9 mouse cellular contexts compared by ENCODE assay signal in the genomic region with DNA sequence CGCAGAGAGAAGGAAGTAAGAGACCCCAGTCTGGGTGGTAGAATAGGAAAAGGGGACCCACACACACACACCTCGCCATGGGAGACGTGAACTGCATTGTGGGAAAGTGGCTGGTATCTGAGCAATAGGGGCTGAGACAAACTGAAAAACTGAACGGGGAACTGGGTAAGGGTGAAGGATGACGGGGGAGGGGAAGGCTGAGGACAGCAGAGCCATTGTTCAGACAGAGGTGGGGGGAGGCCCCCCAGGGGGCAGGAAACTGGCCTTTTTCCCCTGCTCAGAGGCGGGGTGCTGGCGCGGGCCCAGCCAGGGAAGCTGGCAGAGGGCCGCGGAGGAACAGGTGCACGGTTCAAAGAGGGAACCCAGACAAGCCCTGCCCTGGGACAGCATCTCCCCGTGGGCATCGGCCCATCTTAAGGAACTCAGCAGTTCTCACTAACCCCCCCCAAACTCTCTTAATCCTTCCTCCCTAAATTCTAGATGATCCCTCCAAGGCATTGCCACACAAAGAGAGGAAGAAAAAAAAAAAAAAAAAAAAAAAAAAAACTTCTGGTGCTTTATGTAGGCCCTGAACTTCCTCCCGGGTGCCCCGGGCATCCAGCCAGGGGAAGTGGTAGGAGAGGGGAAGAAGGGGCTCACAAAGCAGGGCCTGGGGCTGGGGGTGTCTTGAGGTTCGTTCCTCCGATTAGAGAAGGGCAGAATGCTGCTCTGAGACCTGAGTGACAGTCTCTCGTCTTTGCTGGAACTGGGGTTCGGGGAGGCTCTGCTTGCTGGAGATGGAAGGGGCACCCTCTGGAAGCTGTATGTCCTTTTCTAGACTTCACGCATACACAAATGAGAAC. TPM values are rescaled to one million over a fixed set of nuclear protein-coding genes. Genes with fewer than 3 reads are reported as not detected.
DNase-seq lines count a peak whose midpoint lies in the region; ATAC-seq lines count a peak whose summit lies in the region.
"Had no signal": no experiment of that assay in that cellular context is flagged by ENCODE, and none has a peak within 500 bp of the region (broad histone marks: within the 10 kb centered on the region; RNA-seq: fewer than 3 reads in every experiment).

No protein-coding gene starts in this region.

- ATAC-seq in neural tube, embryonic 11.5 days (ENCODE audit: insufficient read depth, low FRiP score, low TSS enrichment), result peak; percentile 48; the same call in 1 of the 2 replicates
- no peak; the same call in 1 of the 2 replicates for ATAC-seq in heart, embryonic 14.5 days (ENCODE audit: insufficient number of reproducible peaks, insufficient read depth, low FRiP score, low read depth)
- no peak for ATAC-seq in erythroid progenitor cell, adult 5-6 weeks (replicated peaks; ENCODE audit: low FRiP score, poor library complexity, severe bottlenecking)

- DNase-seq in neural tube, embryonic 11.5 days (ENCODE audit: low spot score), result peak; percentile 48
- DNase-seq in neural tube, embryonic 10.5 days (ENCODE audit: extremely low spot score, low spot score), result no peak
- DNase-seq in cerebellum, adult 9-10 months, result peak; percentile 42
- DNase-seq in kidney, postnatal 14 days, result peak; percentile 40
- DNase-seq in lung, postnatal 36 days, result peak; percentile 68
- peak; percentile 48 for DNase-seq in spleen, adult 12 weeks (ENCODE audit: low spot score)

- peak overlapping the region; percentile 28 for H3K9ac ChIP-seq in neural tube, embryonic 11.5 days (ENCODE audit: low read length)
- H3K9ac ChIP-seq in heart, embryonic 14.5 days (ENCODE audit: low read length), result no peak overlapping the region
- H3K9ac ChIP-seq: limb, embryonic 15.5 days had no signal

- no peak overlapping the region for H3K27ac ChIP-seq in neural tube, embryonic 11.5 days (ENCODE audit: low read depth, low read length)
- H3K27ac ChIP-seq in heart, embryonic 14.5 days (replicated peaks in 1 of 2; ENCODE audit: control insufficient read depth in 1 of 2, insufficient read depth in 1 of 2, low read depth in 2 of 2, low read length in 2 of 2), result peak overlapping the region; percentile 6 to 44; a peak in 1 of 4 replicates
- H3K27ac ChIP-seq: limb, embryonic 15.5 days had no signal

- H3K4me2 ChIP-seq in neural tube, embryonic 11.5 days (ENCODE audit: low read depth), result no peak overlapping the region
- H3K4me2 ChIP-seq in heart, embryonic 14.5 days (ENCODE audit: low read length), result peak overlapping the region; percentile 21; the same call in 1 of the 2 replicates
- H3K4me2 ChIP-seq: limb, embryonic 15.5 days had no signal

- no peaks in the 10 kb centered on the region for H3K36me3 ChIP-seq in neural tube, embryonic 11.5 days (ENCODE audit: control insufficient read depth, insufficient read depth, low read length)
- H3K36me3 ChIP-seq in heart, embryonic 14.5 days (ENCODE audit: control insufficient read depth, insufficient read depth, low read length), result no peaks in the 10 kb centered on the region
- H3K36me3 ChIP-seq: limb, embryonic 15.5 days had no signal

- 48% methylated on average over 19 of the region's 20 CpGs for WGBS in neural tube, embryonic 11.5 days
- 38% methylated on average over 19 of the region's 20 CpGs for WGBS in heart, embryonic 14.5 days

- H3K4me3 ChIP-seq in neural tube, embryonic 11.5 days (ENCODE audit: low read depth, low read length), result no peak overlapping the region
- no peak overlapping the region for H3K4me3 ChIP-seq in heart, embryonic 14.5 days (ENCODE audit: control insufficient read depth in 1 of 2, insufficient read depth in 1 of 2, low read depth in 1 of 2, low read length in 2 of 2)
- H3K4me3 ChIP-seq: limb, embryonic 15.5 days had no signal

- H3K4me1 ChIP-seq in neural tube, embryonic 11.5 days (ENCODE audit: control insufficient read depth, insufficient read depth, low read length), result 0 out of 2 replicates have a peak, but pooled peaks cover 2% of the 10 kb centered on the region
- H3K4me1 ChIP-seq in heart, embryonic 14.5 days (ENCODE audit: control insufficient read depth in 2 of 2, insufficient read depth in 2 of 2, low read length in 2 of 2), result peaks cover 7 to 11% of the 10 kb centered on the region in 2 experiments; a peak in 3 of 4 replicates

- no peaks in the 10 kb centered on the region for H3K9me3 ChIP-seq in neural tube, embryonic 11.5 days (ENCODE audit: control insufficient read depth, low read length)
- no peaks in the 10 kb centered on the region for H3K9me3 ChIP-seq in heart, embryonic 14.5 days (ENCODE audit: control insufficient read depth, low read length)
- H3K9me3 ChIP-seq: limb, embryonic 15.5 days had no signal

- no peaks in the 10 kb centered on the region for H3K27me3 ChIP-seq in neural tube, embryonic 11.5 days (ENCODE audit: control insufficient read depth, insufficient read depth, low read length)
- H3K27me3 ChIP-seq in heart, embryonic 14.5 days (ENCODE audit: control insufficient read depth, insufficient read depth, low read length), result 0 out of 2 replicates have a peak, but pooled peaks cover 5% of the 10 kb centered on the region

RNA-seq across cellular contexts. Expression of gene Kcnn4, which starts 3.7 kb away (rescaled TPM):
- polyA plus RNA-seq in neural tube, embryonic 11.5 days (2014; fragmentation: Nextera tagmentation; extraction: Ambion mirVana), result 2.4 and 3.8 TPM in 2 replicates
- 1.4 and 1.8 TPM in 2 replicates for polyA plus RNA-seq in heart, embryonic 14.5 days (2014; fragmentation: Nextera tagmentation; extraction: Ambion mirVana)
- total RNA-seq in erythroid progenitor cell, adult 5-6 weeks (2015; ENCODE audit: low replicate concordance), result 237 and 287 TPM in 2 replicates
- 417 and 443 TPM in 2 replicates for total RNA-seq in erythroid progenitor cell, adult 5-6 weeks (2017; ENCODE audit: low replicate concordance)

RNA-seq across cellular contexts. Expression of gene Lypd5, which starts 24.8 kb away (rescaled TPM):
- polyA plus RNA-seq in neural tube, embryonic 11.5 days (2014; fragmentation: Nextera tagmentation; extraction: Ambion mirVana), result not detected in 2 replicates
- polyA plus RNA-seq in heart, embryonic 14.5 days (2014; fragmentation: Nextera tagmentation; extraction: Ambion mirVana), result not detected in 2 replicates
- total RNA-seq in erythroid progenitor cell, adult 5-6 weeks (2015; ENCODE audit: low replicate concordance), result not detected in 2 replicates
- not detected in 2 replicates for total RNA-seq in erythroid progenitor cell, adult 5-6 weeks (2017; ENCODE audit: low replicate concordance)

RNA-seq across cellular contexts. Expression of gene Smg9, which starts 25.7 kb away (rescaled TPM):
- polyA plus RNA-seq in neural tube, embryonic 11.5 days (2014; fragmentation: Nextera tagmentation; extraction: Ambion mirVana), result 21.8 and 27.3 TPM in 2 replicates
- 18.4 and 20.7 TPM in 2 replicates for polyA plus RNA-seq in heart, embryonic 14.5 days (2014; fragmentation: Nextera tagmentation; extraction: Ambion mirVana)
- 33.9 and 52.0 TPM in 2 replicates for total RNA-seq in erythroid progenitor cell, adult 5-6 weeks (2015; ENCODE audit: low replicate concordance)
- total RNA-seq in erythroid progenitor cell, adult 5-6 weeks (2017; ENCODE audit: low replicate concordance), result 25.2 and 42.7 TPM in 2 replicates

RNA-seq across cellular contexts. Expression of gene Tescl, which starts 40.0 kb away (rescaled TPM):
- polyA plus RNA-seq in neural tube, embryonic 11.5 days (2014; fragmentation: Nextera tagmentation; extraction: Ambion mirVana), result not detected in 2 replicates
- polyA plus RNA-seq in heart, embryonic 14.5 days (2014; fragmentation: Nextera tagmentation; extraction: Ambion mirVana), result not detected in 2 replicates
- total RNA-seq in erythroid progenitor cell, adult 5-6 weeks (2015; ENCODE audit: low replicate concordance), result not detected in 2 replicates
- total RNA-seq in erythroid progenitor cell, adult 5-6 weeks (2017; ENCODE audit: low replicate concordance), result not detected in 2 replicates
- polyA plus RNA-seq: limb, embryonic 15.5 days had no signal

RNA-seq across cellular contexts. Expression of gene Zfp94, which starts 57.3 kb away (rescaled TPM):
- polyA plus RNA-seq in neural tube, embryonic 11.5 days (2014; fragmentation: Nextera tagmentation; extraction: Ambion mirVana), result 12.2 and 16.5 TPM in 2 replicates
- polyA plus RNA-seq in heart, embryonic 14.5 days (2014; fragmentation: Nextera tagmentation; extraction: Ambion mirVana), result 4.5 and 6.3 TPM in 2 replicates
- total RNA-seq in erythroid progenitor cell, adult 5-6 weeks (2015; ENCODE audit: low replicate concordance), result 0.72 TPM in 1 of 2 replicates, not detected in the other
- 0.39 TPM in 1 of 2 replicates, not detected in the other for total RNA-seq in erythroid progenitor cell, adult 5-6 weeks (2017; ENCODE audit: low replicate concordance)
